Mouse (Mus musculus) cerebellum, adult 2 months (tissue): ENCODE results near the gene Ogdh. TPM values are rescaled to one million over a fixed set of nuclear protein-coding genes. Genes with fewer than 3 reads are reported as not detected.

Experiments
- DNase-seq, 2 experiments: peaks; one replicate each; pipeline ENCODE4 v3.0.0; 2021
- H3K27ac ChIP-seq: fragments of 200-500 bp; 2 replicates; pipeline ENCODE4 v1.5.1; 2012; ENCODE audit warnings: low read length, control low read depth, inconsistent platforms; ENCODE audit not compliant: insufficient read depth
- H3K27me3 ChIP-seq: fragments of 200-500 bp; 2 replicates; pipeline ENCODE4 v1.6.1; 2012; ENCODE audit warnings: inconsistent platforms, mild to moderate bottlenecking, low read length, moderate library complexity; ENCODE audit not compliant: control insufficient read depth, insufficient read depth
- H3K4me1 ChIP-seq: fragments of 200-500 bp; 2 replicates; pipeline ENCODE4 v1.6.1; 2011; ENCODE audit warnings: low read length; ENCODE audit not compliant: control insufficient read depth, insufficient read depth
- H3K4me3 ChIP-seq: fragments of 200-500 bp; replicated peaks from 2 replicates; pipeline ENCODE3; 2011; ENCODE audit warnings: mild to moderate bottlenecking, low read depth, low read length, control low read depth; ENCODE audit not compliant: insufficient read depth
- CTCF ChIP-seq: fragments of 200-500 bp; IDR thresholded peaks from 2 replicates; pipeline ENCODE4 v1.5.1; 2011; ENCODE audit warnings: low read depth, mild to moderate bottlenecking, control low read depth, low read length, moderate library complexity, borderline replicate concordance; ENCODE audit not compliant: insufficient read depth
- POLR2A ChIP-seq: fragments of 200-500 bp; IDR thresholded peaks from 2 replicates; pipeline ENCODE4 v1.6.1; 2011; ENCODE audit warnings: low read length, control low read depth, borderline replicate concordance; ENCODE audit not compliant: insufficient read depth
- WGBS: fragments of 180-500 bp; shearing (Covaris S2); methylation state at CpG from one replicate; pipeline ENCODE4 v1.1.7; 2018; 5-methylcytosine and 5-hydroxymethylcytosine counted together
- polyA plus RNA-seq: library from polyadenylated mRNA; depleted of rRNA; stranded (reverse); fragments of >200 nt; gene quantifications from 2 replicates; pipeline ENCODE4 v1.2.3, GENCODE M21; 2012

The Ogdh gene
- polyA plus RNA-seq, 1 experiment: 235 TPM

DNA sequence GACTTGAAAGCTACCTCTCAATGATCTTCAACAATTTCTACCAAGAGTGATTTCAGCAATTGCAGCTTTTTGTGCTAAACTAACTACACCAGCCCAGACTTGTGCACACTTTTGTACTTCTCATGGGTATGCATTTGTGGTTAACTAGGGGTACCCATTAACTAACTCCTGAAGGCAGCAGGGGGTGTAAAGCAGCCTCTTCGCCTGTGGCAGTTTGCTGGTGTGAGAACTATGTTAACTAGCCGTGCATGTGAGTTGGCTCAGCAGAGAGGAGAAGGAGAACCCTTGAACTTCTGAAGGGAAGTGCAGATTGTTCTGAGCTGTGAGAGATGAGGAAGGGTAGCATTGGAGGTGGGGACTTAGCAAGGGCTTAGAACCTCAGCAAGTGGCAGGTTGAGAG is 11.4 kb downstream of the Ogdh start:
- WGBS: 85% methylated on average over 2 of the region's 2 CpGs
- Histone ChIP-seq H3K4me1 (peaks cover 4% of the 10 kb centered on the region; the same call in 1 of the 2 replicates), H3K4me3 (no peak overlapping the region), H3K27ac (no peak overlapping the region), H3K27me3 (no peaks in the 10 kb centered on the region)
- no peak for DNase-seq
- no peak for TF ChIP-seq POLR2A
- TF ChIP-seq CTCF: no peak

DNA sequence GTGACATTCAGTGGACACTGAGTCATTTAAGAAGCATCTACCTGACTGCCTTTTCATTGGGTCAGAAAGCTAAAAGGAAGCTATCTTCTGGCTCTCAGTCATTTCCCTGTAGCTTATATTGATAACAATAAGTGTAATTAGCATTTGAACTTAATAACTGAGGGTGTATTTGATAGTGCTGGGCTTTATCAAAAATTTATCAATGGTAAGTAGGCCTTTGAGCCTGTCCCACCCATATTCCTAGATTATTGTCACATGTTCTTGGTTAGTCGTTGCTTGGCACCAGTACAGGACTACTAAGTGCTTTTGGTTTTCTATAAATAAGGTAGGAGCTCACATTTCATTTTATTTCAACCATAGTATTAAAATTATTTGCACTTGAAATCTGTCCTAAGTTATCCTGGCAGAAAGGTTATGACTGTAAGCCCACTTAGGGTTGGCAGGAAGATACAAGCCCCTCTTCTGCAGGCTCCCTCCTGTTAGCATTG is 14.6 kb downstream of the Ogdh start:
- H3K27ac ChIP-seq: no peak overlapping the region
- DNase-seq: no peak
- WGBS: 66% methylated on average over 1 of the region's 1 CpGs
- no peaks in the 10 kb centered on the region for H3K27me3 ChIP-seq
- no peak for TF ChIP-seq POLR2A
- no peak for TF ChIP-seq CTCF
- H3K4me1 ChIP-seq: peaks cover 4% of the 10 kb centered on the region; the same call in 1 of the 2 replicates
- no peak overlapping the region for H3K4me3 ChIP-seq

DNA sequence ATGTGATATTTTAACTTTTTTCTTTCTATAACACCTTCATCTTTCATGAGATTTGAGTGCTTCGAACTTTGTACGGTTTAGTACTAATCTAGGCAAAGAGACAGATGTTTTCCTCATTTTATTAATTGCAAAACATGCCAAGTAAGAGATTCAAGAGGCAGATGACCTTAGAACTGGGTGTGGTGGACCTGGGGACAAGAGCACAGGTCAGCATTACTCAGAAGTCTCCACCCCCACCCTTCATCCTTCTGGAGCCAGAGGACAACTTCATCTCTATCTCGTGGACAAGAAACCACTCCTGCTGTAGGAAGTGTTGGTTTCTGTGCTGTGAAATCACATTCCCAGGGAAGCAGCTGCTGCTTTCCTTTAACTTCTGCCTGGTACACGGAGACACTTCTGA is 16.7 kb downstream of the Ogdh start:
- TF ChIP-seq CTCF: no peak
- TF ChIP-seq POLR2A: no peak
- Histone ChIP-seq H3K4me3 (no peak overlapping the region), H3K4me1 (peaks cover 4% of the 10 kb centered on the region; the same call in 1 of the 2 replicates), H3K27ac (no peak overlapping the region), H3K27me3 (no peaks in the 10 kb centered on the region)
- no peak for DNase-seq
- WGBS: 88% methylated on average over 4 of the region's 4 CpGs

DNA sequence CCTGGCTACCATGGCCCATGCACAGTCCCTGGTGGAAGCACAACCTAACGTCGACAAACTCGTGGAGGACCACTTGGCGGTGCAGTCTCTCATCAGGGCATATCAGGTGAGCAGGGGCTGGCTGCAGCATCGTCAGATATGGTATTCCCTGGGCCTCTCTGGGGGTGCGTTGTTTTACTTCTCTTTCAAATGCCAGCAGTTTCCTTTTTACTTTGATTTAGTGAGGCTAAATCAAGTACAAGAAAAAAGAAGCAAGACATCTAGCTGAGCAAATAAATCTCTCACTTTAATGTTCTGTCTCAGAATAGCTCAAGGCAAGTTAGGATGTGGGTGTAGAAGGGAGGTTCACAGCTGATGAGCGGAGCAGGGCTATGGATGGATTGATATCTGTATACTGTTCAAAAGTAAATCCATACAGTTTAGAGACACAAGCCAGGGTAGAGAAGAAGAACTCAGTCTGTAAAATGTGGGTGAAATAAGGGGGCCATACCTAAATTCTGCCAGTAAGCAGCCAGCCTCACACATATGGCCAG is 22.5 kb downstream of the Ogdh start:
- no peaks in the 10 kb centered on the region for H3K27me3 ChIP-seq
- H3K27ac ChIP-seq: no peak overlapping the region
- H3K4me3 ChIP-seq: no peak overlapping the region
- H3K4me1 ChIP-seq: peaks cover 17% of the 10 kb centered on the region
- DNase-seq: no peak
- WGBS: 82% methylated on average over 7 of the region's 7 CpGs
- TF ChIP-seq POLR2A: no peak
- TF ChIP-seq CTCF: no peak

DNA sequence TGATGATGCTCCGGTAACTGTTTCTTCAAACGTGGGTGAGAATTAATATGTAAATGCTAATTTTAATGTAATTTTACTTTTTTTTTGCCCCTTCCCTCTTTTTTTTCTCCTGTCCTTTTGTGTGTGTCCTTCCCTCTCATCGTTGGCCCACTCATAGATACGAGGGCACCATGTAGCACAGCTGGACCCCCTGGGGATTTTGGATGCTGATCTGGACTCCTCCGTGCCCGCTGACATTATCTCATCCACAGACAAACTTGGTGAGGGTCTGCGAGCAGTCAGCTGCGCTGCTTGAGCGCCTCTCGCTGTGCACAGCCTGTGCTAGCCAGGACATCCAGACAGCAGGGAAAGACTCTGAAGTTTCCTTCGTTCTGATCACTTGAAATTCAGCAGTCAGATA is 25.4 kb downstream of the Ogdh start:
- 31% methylated on average over 11 of the region's 11 CpGs for WGBS
- TF ChIP-seq POLR2A: no peak
- no peak for TF ChIP-seq CTCF
- H3K27me3 ChIP-seq: no peaks in the 10 kb centered on the region
- no peak for DNase-seq
- no peak overlapping the region for H3K4me3 ChIP-seq
- no peak overlapping the region for H3K27ac ChIP-seq
- H3K4me1 ChIP-seq: peaks cover 21% of the 10 kb centered on the region

DNA sequence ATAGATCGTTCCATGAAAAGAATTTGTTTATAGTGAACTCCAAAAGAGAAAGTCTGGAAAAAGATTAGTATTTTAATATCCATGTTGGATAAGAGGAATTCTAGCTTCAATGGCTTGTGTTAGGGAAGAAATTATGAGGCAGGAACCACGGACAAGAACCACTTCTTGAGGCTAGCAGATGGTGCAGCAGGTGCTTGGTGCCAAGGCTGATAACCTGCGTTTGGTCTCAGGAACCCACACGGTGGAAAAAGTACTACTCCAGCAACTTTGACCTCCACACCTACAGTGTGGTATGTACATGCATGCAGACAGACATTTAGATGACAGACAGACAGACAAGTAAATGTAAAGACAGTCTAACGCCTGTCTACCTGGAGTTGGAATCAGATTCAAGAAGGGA is 27.1 kb downstream of the Ogdh start:
- no peak overlapping the region for H3K27ac ChIP-seq
- H3K4me3 ChIP-seq: no peak overlapping the region
- H3K27me3 ChIP-seq: no peaks in the 10 kb centered on the region
- WGBS: 36% methylated on average over 5 of the region's 5 CpGs
- peak; percentile 57 to 69 for DNase-seq
- peaks cover 21% of the 10 kb centered on the region for H3K4me1 ChIP-seq
- TF ChIP-seq CTCF: no peak
- no peak for TF ChIP-seq POLR2A

DNA sequence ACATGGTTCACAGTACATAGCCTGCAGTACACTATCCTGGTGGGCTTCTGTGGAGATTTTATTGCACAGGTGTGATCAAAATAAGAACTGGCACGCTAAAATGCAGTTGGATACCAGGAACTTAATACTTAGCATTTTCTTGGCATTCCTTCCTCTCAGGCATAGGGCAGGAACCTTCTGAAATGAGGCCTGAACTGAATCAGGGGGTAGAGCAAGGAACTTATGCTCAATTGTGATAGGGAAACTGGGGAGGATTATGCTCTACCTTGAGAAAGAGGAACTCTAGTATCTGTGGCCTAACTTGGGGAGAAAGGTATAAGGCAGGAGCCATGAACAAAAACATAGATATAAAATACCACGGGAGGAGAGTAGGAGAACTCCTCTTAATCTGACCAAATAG is 27.9 kb downstream of the Ogdh start:
- H3K4me3 ChIP-seq: no peak overlapping the region
- H3K27ac ChIP-seq: no peak overlapping the region
- peaks cover 21% of the 10 kb centered on the region for H3K4me1 ChIP-seq
- no peak for TF ChIP-seq CTCF
- DNase-seq: no peak
- no peaks in the 10 kb centered on the region for H3K27me3 ChIP-seq
- 82% methylated on average over 2 of the region's 2 CpGs for WGBS

DNA sequence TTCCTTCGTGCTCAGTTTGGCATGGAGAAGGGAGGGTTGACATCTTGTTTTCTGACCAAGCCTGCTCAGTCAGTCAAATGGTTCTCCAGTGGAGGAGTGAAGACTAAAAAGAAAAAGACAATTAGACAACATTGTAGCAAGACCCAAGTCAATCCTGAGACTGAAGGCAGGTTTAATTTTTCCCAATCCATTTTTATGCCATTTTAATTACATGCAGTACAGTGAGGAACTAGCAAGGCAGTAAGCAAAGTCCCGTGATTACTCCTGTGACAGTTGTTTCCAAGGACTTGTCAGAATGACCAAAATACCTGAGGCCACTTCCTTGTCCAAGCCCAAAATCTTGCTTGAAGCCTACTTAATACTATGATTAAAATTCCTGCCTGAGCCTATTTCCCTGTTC is 30.7 kb downstream of the Ogdh start:
- Histone ChIP-seq H3K4me3 (no peak overlapping the region), H3K4me1 (peaks cover 19% of the 10 kb centered on the region; the same call in 1 of the 2 replicates), H3K27ac (no peak overlapping the region), H3K27me3 (no peaks in the 10 kb centered on the region)
- no peak for TF ChIP-seq CTCF
- no peak for TF ChIP-seq POLR2A
- 78% methylated on average over 2 of the region's 2 CpGs for WGBS
- DNase-seq: no peak
